Mouse (Mus musculus) thymus, postnatal 25 days (tissue): ENCODE data around the gene Ddx27.

Experiments used
- DNase-seq: peaks from one replicate; pipeline ENCODE4 v3.0.0; 2022

Gene Ddx27

GRCm38 (mm10) chr2:167063906-167064496 is 49.0 kb downstream of the Ddx27 start:
- DNase-seq = peak; percentile 16

GRCm38 (mm10) chr2:167064601-167065295 is 49.8 kb downstream of the Ddx27 start:
- no peak for DNase-seq

GRCm38 (mm10) chr2:167066031-167066430 is 51.0 kb downstream of the Ddx27 start:
- DNase-seq = no peak

GRCm38 (mm10) chr2:167066528-167067516 is 51.8 kb downstream of the Ddx27 start:
- no peak for DNase-seq

GRCm38 (mm10) chr2:167067575-167067974 is 52.6 kb downstream of the Ddx27 start:
- DNase-seq = no peak

GRCm38 (mm10) chr2:167070341-167070740 is 55.3 kb downstream of the Ddx27 start:
- no peak for DNase-seq

- no peak for DNase-seq
Observed at GRCm38 (mm10) chr2:167071266-167071640, 56.3 kb downstream of the Ddx27 start.

GRCm38 (mm10) chr2:167071641-167072601 is 56.9 kb downstream of the Ddx27 start:
- DNase-seq = peak; percentile 90

- DNase-seq = no peak
Observed at GRCm38 (mm10) chr2:167074587-167074986, 59.6 kb downstream of the Ddx27 start.

GRCm38 (mm10) chr2:167076352-167076751 is 61.4 kb downstream of the Ddx27 start:
- no peak for DNase-seq

GRCm38 (mm10) chr2:167076759-167077158 is 61.8 kb downstream of the Ddx27 start:
- no peak for DNase-seq

- no peak for DNase-seq
Observed at GRCm38 (mm10) chr2:167077199-167077962, 62.4 kb downstream of the Ddx27 start.

GRCm38 (mm10) chr2:167078486-167078885 is 63.5 kb downstream of the Ddx27 start:
- DNase-seq = no peak

- DNase-seq = no peak
Observed at GRCm38 (mm10) chr2:167078931-167079495, 64.0 kb downstream of the Ddx27 start.

- no peak for DNase-seq
Observed at GRCm38 (mm10) chr2:167079535-167080257, 64.7 kb downstream of the Ddx27 start.

- DNase-seq = no peak
Observed at GRCm38 (mm10) chr2:167080387-167080786, 65.4 kb downstream of the Ddx27 start.

GRCm38 (mm10) chr2:167081135-167081534 is 66.1 kb downstream of the Ddx27 start:
- no peak for DNase-seq

GRCm38 (mm10) chr2:167081639-167082038 is 66.6 kb downstream of the Ddx27 start:
- DNase-seq = no peak
